Mouse (Mus musculus): ENCODE results near the gene Vmn2r26. TPM values are rescaled to one million over a fixed set of nuclear protein-coding genes. Genes with fewer than 3 reads are reported as not detected.
"Not testable (repeated sequence)": the region's sequence is repeated elsewhere in the genome, so short reads cannot be mapped to it uniquely, and the experiment has no call there.

Vmn2r26 gene
- not detected for total RNA-seq (2021)

- intact Hi-C loops (cut with DNase I): loop anchor here (5.0 kb wide), 1 partner anchor 167 kb away; no protein-coding TSS in a partner anchor
- not testable (repeated sequence) for DNase-seq
These were observed at the start of gene Vmn2r26 for GRCm38 (mm10) chr6:124024268-124024667. Vmn2r26 (plus strand) TSS chr6:124024568.

GRCm38 (mm10) chr6:124020841-124021240 is 3.5 kb upstream of the Vmn2r26 start:
- DNase-seq: no peak
- intact Hi-C loops (cut with DNase I): loop anchor here (5.0 kb wide), 1 partner anchor 164 kb away; no protein-coding TSS in a partner anchor

- intact Hi-C loops (cut with DNase I): loop anchor here (10.0 kb wide), 1 partner anchor 214 kb away; no protein-coding TSS in a partner anchor
- DNase-seq: no peak
These were observed 24.0 kb downstream of the Vmn2r26 start for GRCm38 (mm10) chr6:124048388-124048787.

GRCm38 (mm10) chr6:124053611-124054010 is 29.2 kb downstream of the Vmn2r26 start:
- DNase-seq; intact Hi-C loops (cut with DNase I): not testable (repeated sequence)

DNA sequence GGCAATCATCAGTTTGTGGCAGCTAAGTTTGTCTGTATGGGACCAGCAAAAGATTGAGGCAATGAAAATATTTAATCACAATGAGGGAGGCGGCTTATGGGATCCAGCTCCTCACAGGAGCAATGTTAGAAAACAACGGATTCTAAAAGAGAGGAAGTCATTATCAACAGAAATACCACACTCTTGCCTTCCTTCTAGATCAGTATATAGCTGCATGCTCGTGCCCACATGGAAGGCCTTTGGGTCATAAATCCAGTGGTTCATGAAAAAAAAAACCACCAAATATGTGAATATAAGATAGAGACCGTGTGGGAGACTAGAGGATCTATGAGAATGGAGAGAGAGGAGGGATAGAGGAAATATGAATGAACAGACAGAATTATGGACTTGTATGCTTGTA is 78.0 kb downstream of the Vmn2r26 start:
- intact Hi-C loops (cut with DNase I): no loop called here
- no peak for DNase-seq

Other genes starting within 250 kb of the Vmn2r26 start
- under 1 TPM in 1 of 2 experiments, not detected in 1; 0.04 TPM for gene Vmn2r24, start 245.7 kb upstream of the Vmn2r26 start, total RNA-seq (2021)
- not detected for gene Vmn2r25, start 171.1 kb upstream of the Vmn2r26 start, total RNA-seq (2021)
- not detected for gene Vmn2r27, start 207.3 kb downstream of the Vmn2r26 start, total RNA-seq (2021)